Mouse (Mus musculus) heart, postnatal 4 days (tissue): Measurements from ENCODE around the gene Tinf2. TPM values are rescaled to one million over a fixed set of nuclear protein-coding genes. Genes with fewer than 3 reads are reported as not detected.
A peak's percentile ranks its signal among the peaks of the same experiment; 100 is the strongest.

ENCODE experiments used
- DNase-seq: peaks from one replicate; pipeline ENCODE4 v3.0.0; 2021
- total RNA-seq, 2 experiments: library from RNA; stranded (reverse); gene quantifications; 2 replicates each; pipeline ENCODE4 v1.2.3; 2021

Gene Tinf2
- 10 to 100 TPM; 23.4 to 25.7 TPM for total RNA-seq

- peak; percentile 92 for DNase-seq
Measured at GRCm38 (mm10) chr14:55681160-55682117, at the start of gene Tinf2. Gene Tinf2, minus strand, starts transcription at chr14:55681820.

- DNase-seq = no peak
Measured at GRCm38 (mm10) chr14:55730531-55731032, 49.0 kb upstream of the Tinf2 start.

GRCm38 (mm10) chr14:55730116-55730515 is 48.5 kb upstream of the Tinf2 start:
- DNase-seq = no peak

- no peak for DNase-seq
Measured at GRCm38 (mm10) chr14:55727889-55728685, 46.5 kb upstream of the Tinf2 start.

- no peak for DNase-seq
Measured at GRCm38 (mm10) chr14:55726261-55726660, 44.6 kb upstream of the Tinf2 start.

- DNase-seq = peak; percentile 25
Measured at GRCm38 (mm10) chr14:55724411-55724871, 42.8 kb upstream of the Tinf2 start.

GRCm38 (mm10) chr14:55723433-55723832 is 41.8 kb upstream of the Tinf2 start:
- DNase-seq = no peak

GRCm38 (mm10) chr14:55722438-55722945 is 40.9 kb upstream of the Tinf2 start:
- DNase-seq = no peak

- peak; percentile 93 for DNase-seq
Measured at GRCm38 (mm10) chr14:55721700-55722437, 40.2 kb upstream of the Tinf2 start, which contains the start of gene Rabggta. Gene Rabggta, minus strand, starts transcription at chr14:55722263.

- DNase-seq = no peak
Measured at GRCm38 (mm10) chr14:55721076-55721475, 39.5 kb upstream of the Tinf2 start.

GRCm38 (mm10) chr14:55720666-55721065 is 39.0 kb upstream of the Tinf2 start:
- no peak for DNase-seq

- no peak for DNase-seq
Measured at GRCm38 (mm10) chr14:55719737-55720136, 38.1 kb upstream of the Tinf2 start.

- DNase-seq = no peak
Measured at GRCm38 (mm10) chr14:55716884-55717283, 35.3 kb upstream of the Tinf2 start.

- no peak for DNase-seq
Measured at GRCm38 (mm10) chr14:55716271-55716670, 34.7 kb upstream of the Tinf2 start.

GRCm38 (mm10) chr14:55714893-55715292 is 33.3 kb upstream of the Tinf2 start:
- no peak for DNase-seq

- DNase-seq = no peak
Measured at GRCm38 (mm10) chr14:55713729-55714122, 32.1 kb upstream of the Tinf2 start, which contains the start of gene Tgm1. Gene Tgm1, minus strand, starts transcription at chr14:55713926.

- peak; percentile 36 for DNase-seq
Measured at GRCm38 (mm10) chr14:55713007-55713728, 31.5 kb upstream of the Tinf2 start.

- no peak for DNase-seq
Measured at GRCm38 (mm10) chr14:55711786-55712185, 30.2 kb upstream of the Tinf2 start.

GRCm38 (mm10) chr14:55709509-55709908 is 27.9 kb upstream of the Tinf2 start:
- no peak for DNase-seq

- DNase-seq = no peak
Measured at GRCm38 (mm10) chr14:55707397-55707796, 25.8 kb upstream of the Tinf2 start.

- DNase-seq = no peak
Measured at GRCm38 (mm10) chr14:55706051-55706600, 24.5 kb upstream of the Tinf2 start.
